Mouse (Mus musculus) T-helper 2 cell (primary cell): ENCODE data around the gene Gpr141.
"Not testable (repeated sequence)": the region's sequence is repeated elsewhere in the genome, so short reads cannot be mapped to it uniquely, and the experiment has no call there.

ENCODE experiments used
- in situ Hi-C: fragments of 300-600 bp; cut with MboI, MseI; formaldehyde crosslinking; loops from one replicate; pipeline ENCODE4 v1.15.1; 2025; ENCODE audit warnings: high pct_unique_total_duplicates

Gene Gpr141

GRCm38 (mm10) chr13:19824071-19824470 is at the start of gene Gpr141:
TSS of gene Gpr141 (minus strand) at chr13:19824257.
- in situ Hi-C loops: no loop called here

- in situ Hi-C loops: no loop called here
Measured at GRCm38 (mm10) chr13:19864241-19864640, 40.2 kb upstream of the Gpr141 start.

GRCm38 (mm10) chr13:19854629-19855333 is 30.7 kb upstream of the Gpr141 start:
- in situ Hi-C loops: loop anchor here (10.0 kb wide), 1 partner anchor 330 kb away; no protein-coding TSS in a partner anchor

- in situ Hi-C loops: loop anchor here (10.0 kb wide), 1 partner anchor 331 kb away; no protein-coding TSS in a partner anchor
Measured at GRCm38 (mm10) chr13:19854049-19854448, 30.0 kb upstream of the Gpr141 start.

- in situ Hi-C loops: no loop called here
Measured at GRCm38 (mm10) chr13:19843448-19843847, 19.4 kb upstream of the Gpr141 start.

GRCm38 (mm10) chr13:19842707-19843106 is 18.6 kb upstream of the Gpr141 start:
- in situ Hi-C loops: no loop called here

- in situ Hi-C loops: no loop called here
Measured at GRCm38 (mm10) chr13:19841615-19842014, 17.6 kb upstream of the Gpr141 start.

GRCm38 (mm10) chr13:19840206-19840605 is 16.1 kb upstream of the Gpr141 start:
- in situ Hi-C loops: no loop called here

- in situ Hi-C loops: no loop called here
Measured at GRCm38 (mm10) chr13:19830560-19830959, 6.5 kb upstream of the Gpr141 start.

- in situ Hi-C loops: no loop called here
Measured at GRCm38 (mm10) chr13:19828095-19828494, 4.0 kb upstream of the Gpr141 start.

GRCm38 (mm10) chr13:19821639-19822038 is 2.4 kb downstream of the Gpr141 start:
- in situ Hi-C loops: no loop called here

- in situ Hi-C loops: no loop called here
Measured at GRCm38 (mm10) chr13:19819926-19820325, 4.1 kb downstream of the Gpr141 start.

- in situ Hi-C loops: no loop called here
Measured at GRCm38 (mm10) chr13:19819243-19819642, 4.8 kb downstream of the Gpr141 start.

GRCm38 (mm10) chr13:19794942-19795341 is 29.1 kb downstream of the Gpr141 start:
- in situ Hi-C loops: no loop called here

- in situ Hi-C loops: no loop called here
Measured at GRCm38 (mm10) chr13:19794486-19794885, 29.6 kb downstream of the Gpr141 start.

GRCm38 (mm10) chr13:19793761-19794160 is 30.3 kb downstream of the Gpr141 start:
- in situ Hi-C loops: no loop called here

GRCm38 (mm10) chr13:19787946-19788345 is 36.1 kb downstream of the Gpr141 start:
- in situ Hi-C loops: not testable (repeated sequence)

GRCm38 (mm10) chr13:19770163-19770562 is 53.9 kb downstream of the Gpr141 start:
- in situ Hi-C loops: no loop called here

GRCm38 (mm10) chr13:19767202-19767601 is 56.9 kb downstream of the Gpr141 start:
- in situ Hi-C loops: no loop called here

- in situ Hi-C loops: no loop called here
Measured at GRCm38 (mm10) chr13:19764276-19764675, 59.8 kb downstream of the Gpr141 start.

- in situ Hi-C loops: no loop called here
Measured at GRCm38 (mm10) chr13:19763211-19763610, 60.8 kb downstream of the Gpr141 start.

GRCm38 (mm10) chr13:19745741-19746140 is 78.3 kb downstream of the Gpr141 start:
- in situ Hi-C loops: no loop called here

- in situ Hi-C loops: no loop called here
Measured at GRCm38 (mm10) chr13:19744536-19744935, 79.5 kb downstream of the Gpr141 start.

- in situ Hi-C loops: no loop called here
Measured at GRCm38 (mm10) chr13:19734597-19734996, 89.5 kb downstream of the Gpr141 start.
